10 mouse cellular contexts compared by ENCODE assay signal in genomic region chr6:116128710-116129109, GRCm38 (mm10).
DNase-seq lines count a peak whose midpoint lies in the region; ATAC-seq and TF ChIP-seq lines count a peak whose summit lies in the region.
"Had no signal": no experiment of that assay in that cellular context is flagged by ENCODE, and none has a peak within 500 bp of the region (broad histone marks: within the 10 kb centered on the region; RNA-seq: fewer than 3 reads in every experiment).

No protein-coding gene starts in this region.

- H3K9ac ChIP-seq in stomach, postnatal 0 days (ENCODE audit: low read length) = no peak overlapping the region
- H3K9ac ChIP-seq: embryonic facial prominence, embryonic 12.5 days; neural tube, embryonic 12.5 days had no signal

- WGBS in stomach, postnatal 0 days = 6% methylated on average over 1 of the region's 1 CpGs

- no peaks in the 10 kb centered on the region for H3K9me3 ChIP-seq in stomach, postnatal 0 days (ENCODE audit: control insufficient read depth, low read length)
- H3K9me3 ChIP-seq: embryonic facial prominence, embryonic 12.5 days; neural tube, embryonic 12.5 days had no signal

- TF ChIP-seq CTCF in stomach, postnatal 0 days (IDR thresholded peaks at IDR 0.05; ENCODE audit: low read depth) = peak; percentile 93

- peak; percentile 41 to 69 for DNase-seq in heart, postnatal 10 days
- no peak for DNase-seq in heart, adult 9 months (ENCODE audit: low spot score in 2 of 2)
- peak; percentile 9 for DNase-seq in urinary bladder, postnatal 14 days (ENCODE audit: low spot score)
- DNase-seq in urinary bladder, postnatal 10 days (ENCODE audit: low spot score) = no peak
- peak; percentile 25 for DNase-seq in embryo, embryonic 11 days
- DNase-seq in stomach, postnatal 0 days (ENCODE audit: low spot score) = peak; percentile 20
- DNase-seq in frontal cortex, postnatal 25 days (ENCODE audit: low spot score in 2 of 2) = no peak
- DNase-seq in left cerebral cortex, adult 11 months (ENCODE audit: low spot score) = no peak

- H3K4me1 ChIP-seq in stomach, postnatal 0 days (replicated peaks; ENCODE audit: control insufficient read depth, insufficient read depth) = no peaks in the 10 kb centered on the region
- H3K4me1 ChIP-seq: embryonic facial prominence, embryonic 12.5 days; neural tube, embryonic 12.5 days had no signal

- intact Hi-C loops in heart, postnatal 10 days (cut with DNase I) = loop anchor here (1.0 to 5.0 kb wide), 3 partner anchors 118 to 276 kb away; partner anchors contain the start of genes Ift122 and Mbd4

- no peak for ATAC-seq in stomach, postnatal 0 days (ENCODE audit: low FRiP score, low TSS enrichment)

- no peaks in the 10 kb centered on the region for H3K27me3 ChIP-seq in stomach, postnatal 0 days (ENCODE audit: control insufficient read depth, insufficient read depth, low read length)
- H3K27me3 ChIP-seq: embryonic facial prominence, embryonic 12.5 days; neural tube, embryonic 12.5 days had no signal

- H3K4me2 ChIP-seq in stomach, postnatal 0 days (replicated peaks; ENCODE audit: low read depth) = no peak overlapping the region
- H3K4me2 ChIP-seq: embryonic facial prominence, embryonic 12.5 days; neural tube, embryonic 12.5 days had no signal

- no peaks in the 10 kb centered on the region for H3K36me3 ChIP-seq in stomach, postnatal 0 days (ENCODE audit: control insufficient read depth, insufficient read depth, low read length)
- H3K36me3 ChIP-seq: embryonic facial prominence, embryonic 12.5 days had no signal

- H3K4me3 ChIP-seq in stomach, postnatal 0 days (ENCODE audit: low read depth, low read length) = no peak overlapping the region
- H3K4me3 ChIP-seq: embryonic facial prominence, embryonic 12.5 days; neural tube, embryonic 12.5 days had no signal

- H3K27ac ChIP-seq in stomach, postnatal 0 days (replicated peaks) = no peak overlapping the region
- H3K27ac ChIP-seq: embryonic facial prominence, embryonic 12.5 days; neural tube, embryonic 12.5 days had no signal

- no peak for TF ChIP-seq EP300 in stomach, postnatal 0 days (optimal IDR thresholded peaks at IDR 0.05)

Comparison
In these comparisons a context has a peak if more than half of its experiments do, and no peak if none do; other contexts are left out.
1. DNase-seq: peak in heart, postnatal 10 days (2 of 2), urinary bladder, postnatal 14 days (single experiment), embryo, embryonic 11 days (single experiment) and stomach, postnatal 0 days (single experiment); none in heart, adult 9 months (0 of 2), urinary bladder, postnatal 10 days (single experiment), frontal cortex, postnatal 25 days (0 of 2) and left cerebral cortex, adult 11 months (single experiment).